Mouse (Mus musculus): ENCODE measurements at regions not wholly inside any gene's neighbourhood (a gene's known extent, or its start where the extent isn't known, plus 50 kb on each side); places are given as distances from the start of the nearest gene placed in this dataset.
"Not testable (repeated sequence)": the region's sequence is repeated elsewhere in the genome, so short reads cannot be mapped to it uniquely, and the experiment has no call there.

- Histone ChIP-seq H3K4me2 (replicated peaks) (no peak overlapping the region), H3K9ac (no peak overlapping the region), H3K4me3 (no peak overlapping the region), H3K27me3 (no peaks in the 10 kb centered on the region), H3K4me1 (no peaks in the 10 kb centered on the region), H3K9me3 (peaks cover 20% of the 10 kb centered on the region), H3K36me3 (no peaks in the 10 kb centered on the region), H3K27ac (no peak overlapping the region)
- ATAC-seq (ENCODE audit: low FRiP score, low read depth): no peak
Observed at GRCm38 (mm10) chr7:61615156-61615555, 731.2 kb upstream of the Ndn start.

- no peaks in the 10 kb centered on the region for H3K36me3 ChIP-seq
- no peaks in the 10 kb centered on the region for H3K4me1 ChIP-seq
- H3K9ac ChIP-seq: no peak overlapping the region
- WGBS: 79% methylated on average over 4 of the region's 4 CpGs
- H3K27ac ChIP-seq: no peak overlapping the region
- H3K9me3 ChIP-seq: peaks cover 10% of the 10 kb centered on the region; the same call in 1 of the 2 replicates
- no peaks in the 10 kb centered on the region for H3K27me3 ChIP-seq
- ATAC-seq (ENCODE audit: low FRiP score, low read depth): no peak
- H3K4me2 ChIP-seq (replicated peaks): no peak overlapping the region
- no peak overlapping the region for H3K4me3 ChIP-seq
Observed at GRCm38 (mm10) chr7:61644893-61645545, 701.4 kb upstream of the Ndn start.

GRCm38 (mm10) chr7:61658086-61658485 lies 688.3 kb upstream of the Ndn start:
- H3K27me3 ChIP-seq: no peaks in the 10 kb centered on the region
- no peak overlapping the region for H3K9ac ChIP-seq
- ATAC-seq (ENCODE audit: low FRiP score, low read depth): no peak
- peaks cover 9% of the 10 kb centered on the region; the same call in 1 of the 2 replicates for H3K9me3 ChIP-seq
- H3K4me1 ChIP-seq: no peaks in the 10 kb centered on the region
- H3K36me3 ChIP-seq: no peaks in the 10 kb centered on the region
- H3K4me3 ChIP-seq: no peak overlapping the region
- no peak overlapping the region for H3K4me2 ChIP-seq (replicated peaks)
- H3K27ac ChIP-seq: no peak overlapping the region
- 82% methylated on average over 3 of the region's 3 CpGs for WGBS

GRCm38 (mm10) chr7:61683080-61683479 lies 663.3 kb upstream of the Ndn start:
- Histone ChIP-seq H3K9ac (no peak overlapping the region), H3K9me3 (peaks cover 3% of the 10 kb centered on the region; the same call in 1 of the 2 replicates), H3K27ac (no peak overlapping the region), H3K4me1 (no peaks in the 10 kb centered on the region), H3K36me3 (no peaks in the 10 kb centered on the region), H3K4me2 (replicated peaks) (no peak overlapping the region), H3K4me3 (no peak overlapping the region), H3K27me3 (no peaks in the 10 kb centered on the region)
- ATAC-seq (ENCODE audit: low FRiP score, low read depth): no peak
- WGBS: 69% methylated on average over 1 of the region's 1 CpGs

GRCm38 (mm10) chr7:61685052-61685655 lies 661.2 kb upstream of the Ndn start:
- 62% methylated on average over 5 of the region's 5 CpGs for WGBS
- no peak overlapping the region for H3K9ac ChIP-seq
- no peak for ATAC-seq (ENCODE audit: low FRiP score, low read depth)
- H3K9me3 ChIP-seq: no peaks in the 10 kb centered on the region
- H3K27me3 ChIP-seq: no peaks in the 10 kb centered on the region
- H3K4me2 ChIP-seq (replicated peaks): no peak overlapping the region
- H3K36me3 ChIP-seq: no peaks in the 10 kb centered on the region
- no peaks in the 10 kb centered on the region for H3K4me1 ChIP-seq
- H3K27ac ChIP-seq: no peak overlapping the region
- no peak overlapping the region for H3K4me3 ChIP-seq

GRCm38 (mm10) chr7:61726149-61726548 lies 620.2 kb upstream of the Ndn start:
- Histone ChIP-seq H3K9me3 (peaks cover 4% of the 10 kb centered on the region; the same call in 1 of the 2 replicates), H3K4me3 (no peak overlapping the region), H3K9ac (no peak overlapping the region), H3K27me3 (no peaks in the 10 kb centered on the region), H3K27ac (no peak overlapping the region), H3K36me3 (no peaks in the 10 kb centered on the region), H3K4me2 (replicated peaks) (no peak overlapping the region), H3K4me1 (no peaks in the 10 kb centered on the region)
- ATAC-seq (ENCODE audit: low FRiP score, low read depth): no peak

- H3K27me3 ChIP-seq: no peaks in the 10 kb centered on the region
- H3K9me3 ChIP-seq: no peaks in the 10 kb centered on the region
- H3K4me2 ChIP-seq (replicated peaks): no peak overlapping the region
- H3K4me3 ChIP-seq: no peak overlapping the region
- no peaks in the 10 kb centered on the region for H3K4me1 ChIP-seq
- ATAC-seq (ENCODE audit: low FRiP score, low read depth): no peak
- no peak overlapping the region for H3K9ac ChIP-seq
- no peak overlapping the region for H3K27ac ChIP-seq
- 58% methylated on average over 1 of the region's 1 CpGs for WGBS
- H3K36me3 ChIP-seq: no peaks in the 10 kb centered on the region
Observed at GRCm38 (mm10) chr7:61737511-61737910, 608.9 kb upstream of the Ndn start.

- H3K4me1 ChIP-seq; H3K4me2 ChIP-seq (replicated peaks); H3K4me3 ChIP-seq; H3K27me3 ChIP-seq; H3K27ac ChIP-seq; H3K9ac ChIP-seq; ATAC-seq (ENCODE audit: low FRiP score, low read depth); H3K9me3 ChIP-seq; H3K36me3 ChIP-seq: not testable (repeated sequence)
- WGBS: no CpG with 5 or more reads among the region's 1 CpGs
Observed at GRCm38 (mm10) chr7:61739336-61739735, 607.0 kb upstream of the Ndn start.

- no peaks in the 10 kb centered on the region for H3K36me3 ChIP-seq
- H3K4me3 ChIP-seq: no peak overlapping the region
- no peaks in the 10 kb centered on the region for H3K9me3 ChIP-seq
- no peak overlapping the region for H3K9ac ChIP-seq
- H3K4me1 ChIP-seq: no peaks in the 10 kb centered on the region
- H3K27me3 ChIP-seq: no peaks in the 10 kb centered on the region
- no peak overlapping the region for H3K4me2 ChIP-seq (replicated peaks)
- no peak for ATAC-seq (ENCODE audit: low FRiP score, low read depth)
- H3K27ac ChIP-seq: no peak overlapping the region
Observed at GRCm38 (mm10) chr7:61769826-61770225, 576.5 kb upstream of the Ndn start.

- Histone ChIP-seq H3K9me3 (no peaks in the 10 kb centered on the region; the same call in none of the 2 replicates), H3K27me3 (no peaks in the 10 kb centered on the region), H3K4me1 (no peaks in the 10 kb centered on the region), H3K27ac (no peak overlapping the region), H3K36me3 (no peaks in the 10 kb centered on the region), H3K4me2 (replicated peaks) (no peak overlapping the region), H3K9ac (no peak overlapping the region), H3K4me3 (no peak overlapping the region)
- ATAC-seq (ENCODE audit: low FRiP score, low read depth): no peak; the same call in 1 of the 2 replicates
- WGBS: 76% methylated on average over 5 of the region's 5 CpGs
Observed at GRCm38 (mm10) chr7:61790113-61790796, 556.1 kb upstream of the Ndn start.

GRCm38 (mm10) chr7:61836827-61837226 lies 509.5 kb upstream of the Ndn start:
- Histone ChIP-seq H3K36me3 (no peaks in the 10 kb centered on the region), H3K4me3 (no peak overlapping the region)
- no peak for ATAC-seq (ENCODE audit: low FRiP score, low read depth)

GRCm38 (mm10) chr7:61837240-61837639 lies 509.1 kb upstream of the Ndn start:
- H3K9me3 ChIP-seq: 0 out of 2 replicates have a peak, but pooled peaks cover 8% of the 10 kb centered on the region
- no peaks in the 10 kb centered on the region for H3K4me1 ChIP-seq
- no peak overlapping the region for H3K4me3 ChIP-seq
- no peak overlapping the region for H3K4me2 ChIP-seq (replicated peaks)
- no peaks in the 10 kb centered on the region for H3K36me3 ChIP-seq
- no peak overlapping the region for H3K27ac ChIP-seq
- no peaks in the 10 kb centered on the region for H3K27me3 ChIP-seq
- H3K9ac ChIP-seq: no peak overlapping the region
- ATAC-seq (ENCODE audit: low FRiP score, low read depth): 0 out of 2 replicates have a peak, but pooled peaks have one; percentile 15

More at GRCm38 (mm10) chr7:61836827-61837226, 509.5 kb upstream of the Ndn start:
- Histone ChIP-seq H3K27me3 (no peaks in the 10 kb centered on the region), H3K4me2 (replicated peaks) (no peak overlapping the region), H3K9ac (no peak overlapping the region), H3K27ac (no peak overlapping the region), H3K4me1 (no peaks in the 10 kb centered on the region), H3K9me3 (0 out of 2 replicates have a peak, but pooled peaks cover 8% of the 10 kb centered on the region)
- 81% methylated on average over 1 of the region's 1 CpGs for WGBS
